Mouse (Mus musculus): ENCODE results near the gene Zfp27. TPM values are rescaled to one million over a fixed set of nuclear protein-coding genes. Genes with fewer than 3 reads are reported as not detected.

Gene Zfp27
- polyA plus RNA-seq (2015; fragmentation: Nextera tagmentation; extraction: Ambion mirVana), result 18.0 and 20.5 TPM in 2 replicates

- H3K4me1 ChIP-seq (replicated peaks; ENCODE audit: control insufficient read depth, insufficient read depth, low read length), result peaks cover 21% of the 10 kb centered on the region
- H3K4me3 ChIP-seq (replicated peaks; ENCODE audit: low read length), result peak within 1 kb of the TSS; percentile 53
- H3K9ac ChIP-seq (replicated peaks; ENCODE audit: low read depth, low read length), result peak within 1 kb of the TSS; percentile 70
- 0% methylated on average over 22 of the region's 22 CpGs for WGBS
- no peaks in the 10 kb centered on the region for H3K9me3 ChIP-seq (ENCODE audit: control insufficient read depth, low read length)
- no peaks in the 10 kb centered on the region for H3K27me3 ChIP-seq (replicated peaks; ENCODE audit: control insufficient read depth, insufficient read depth, low read length)
- ATAC-seq, result peak; percentile 87
- H3K36me3 ChIP-seq (ENCODE audit: control insufficient read depth, insufficient read depth), result peaks cover 4% of the 10 kb centered on the region; the same call in 1 of the 2 replicates
- H3K27ac ChIP-seq (ENCODE audit: low read length), result peak within 1 kb of the TSS; percentile 99
- H3K4me2 ChIP-seq (ENCODE audit: low read length), result peak within 1 kb of the TSS; percentile 59
These were observed at the start of gene Zfp27 for GRCm38 (mm10) chr7:29905966-29906681. TSS of gene Zfp27 (minus strand) at chr7:29906572.

GRCm38 (mm10) chr7:29954731-29955130, 48.4 kb upstream of the Zfp27 start:
- no peaks in the 10 kb centered on the region for H3K9me3 ChIP-seq (ENCODE audit: control insufficient read depth, low read length)
- H3K4me1 ChIP-seq (replicated peaks; ENCODE audit: control insufficient read depth, insufficient read depth, low read length), result peaks cover 7% of the 10 kb centered on the region; the same call in 1 of the 2 replicates
- no peak overlapping the region for H3K27ac ChIP-seq (ENCODE audit: low read length)
- no peaks in the 10 kb centered on the region for H3K36me3 ChIP-seq (ENCODE audit: control insufficient read depth, insufficient read depth)
- no peak for ATAC-seq
- WGBS, result 17% methylated on average over 4 of the region's 4 CpGs
- no peak overlapping the region for H3K4me3 ChIP-seq (replicated peaks; ENCODE audit: low read length)
- no peak overlapping the region for H3K9ac ChIP-seq (replicated peaks; ENCODE audit: low read depth, low read length)
- H3K27me3 ChIP-seq (replicated peaks; ENCODE audit: control insufficient read depth, insufficient read depth, low read length), result no peaks in the 10 kb centered on the region
- H3K4me2 ChIP-seq (ENCODE audit: low read length), result no peak overlapping the region; the same call in 1 of the 2 replicates

GRCm38 (mm10) chr7:29953513-29954401, 47.4 kb upstream of the Zfp27 start, which contains the start of gene Zfp74:
TSS of gene Zfp74 (minus strand) at chr7:29954089.
- WGBS, result 1% methylated on average over 52 of the region's 52 CpGs

GRCm38 (mm10) chr7:29953086-29953485, 46.7 kb upstream of the Zfp27 start:
- ATAC-seq, result no peak
- Histone ChIP-seq H3K36me3 (ENCODE audit: control insufficient read depth, insufficient read depth) (0 out of 2 replicates have a peak, but pooled peaks cover 2% of the 10 kb centered on the region), H3K27me3 (replicated peaks; ENCODE audit: control insufficient read depth, insufficient read depth, low read length) (no peaks in the 10 kb centered on the region), H3K9me3 (ENCODE audit: control insufficient read depth, low read length) (no peaks in the 10 kb centered on the region), H3K4me2 (ENCODE audit: low read length) (peak overlapping the region; percentile 81), H3K9ac (replicated peaks; ENCODE audit: low read depth, low read length) (peak overlapping the region; percentile 92), H3K4me3 (replicated peaks; ENCODE audit: low read length) (peak overlapping the region; percentile 70), H3K27ac (ENCODE audit: low read length) (peak overlapping the region; percentile 95), H3K4me1 (replicated peaks; ENCODE audit: control insufficient read depth, insufficient read depth, low read length) (peaks cover 7% of the 10 kb centered on the region; the same call in 1 of the 2 replicates)
- 39% methylated on average over 10 of the region's 10 CpGs for WGBS

More at GRCm38 (mm10) chr7:29953513-29954401, 47.4 kb upstream of the Zfp27 start, which contains the start of gene Zfp74:
- Histone ChIP-seq H3K4me3 (replicated peaks; ENCODE audit: low read length) (peak within 1 kb of the TSS; percentile 70), H3K36me3 (ENCODE audit: control insufficient read depth, insufficient read depth) (no peaks in the 10 kb centered on the region), H3K27me3 (replicated peaks; ENCODE audit: control insufficient read depth, insufficient read depth, low read length) (no peaks in the 10 kb centered on the region), H3K4me2 (ENCODE audit: low read length) (peak within 1 kb of the TSS; percentile 81), H3K27ac (ENCODE audit: low read length) (peak within 1 kb of the TSS; percentile 95), H3K9ac (replicated peaks; ENCODE audit: low read depth, low read length) (peak within 1 kb of the TSS; percentile 92), H3K4me1 (replicated peaks; ENCODE audit: control insufficient read depth, insufficient read depth, low read length) (peaks cover 7% of the 10 kb centered on the region; the same call in 1 of the 2 replicates), H3K9me3 (ENCODE audit: control insufficient read depth, low read length) (no peaks in the 10 kb centered on the region)
- ATAC-seq, result peak; percentile 94

DNA sequence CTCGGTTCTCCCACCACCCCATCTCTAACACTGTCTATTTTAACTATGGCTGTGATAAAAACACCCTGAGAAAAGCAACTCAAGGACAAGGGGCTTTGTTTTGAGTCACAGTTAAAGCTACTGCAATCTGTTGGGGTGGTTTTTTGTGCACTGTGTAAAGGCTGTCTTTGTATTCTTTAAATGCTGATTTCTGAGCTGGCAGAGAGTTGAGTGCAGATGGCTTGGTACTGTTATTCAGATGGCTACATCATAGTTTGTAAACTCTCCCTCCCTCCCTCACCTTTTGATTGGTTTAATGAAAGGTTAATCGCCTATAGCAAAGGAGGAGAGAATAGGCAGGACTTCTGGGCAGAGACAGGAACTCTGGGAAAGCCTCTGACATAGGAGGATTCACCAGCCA, 37.8 kb upstream of the Zfp27 start:
- no peaks in the 10 kb centered on the region for H3K27me3 ChIP-seq (replicated peaks; ENCODE audit: control insufficient read depth, insufficient read depth, low read length)
- H3K4me3 ChIP-seq (replicated peaks; ENCODE audit: low read length), result no peak overlapping the region
- ATAC-seq, result peak; percentile 66
- H3K27ac ChIP-seq (ENCODE audit: low read length), result no peak overlapping the region
- no peak overlapping the region for H3K9ac ChIP-seq (replicated peaks; ENCODE audit: low read depth, low read length)
- no peaks in the 10 kb centered on the region for H3K9me3 ChIP-seq (ENCODE audit: control insufficient read depth, low read length)
- H3K36me3 ChIP-seq (ENCODE audit: control insufficient read depth, insufficient read depth), result peaks cover 5% of the 10 kb centered on the region; the same call in 1 of the 2 replicates
- 45% methylated on average over 2 of the region's 2 CpGs for WGBS
- peaks cover 7% of the 10 kb centered on the region for H3K4me1 ChIP-seq (replicated peaks; ENCODE audit: control insufficient read depth, insufficient read depth, low read length)
- H3K4me2 ChIP-seq (ENCODE audit: low read length), result no peak overlapping the region

DNA sequence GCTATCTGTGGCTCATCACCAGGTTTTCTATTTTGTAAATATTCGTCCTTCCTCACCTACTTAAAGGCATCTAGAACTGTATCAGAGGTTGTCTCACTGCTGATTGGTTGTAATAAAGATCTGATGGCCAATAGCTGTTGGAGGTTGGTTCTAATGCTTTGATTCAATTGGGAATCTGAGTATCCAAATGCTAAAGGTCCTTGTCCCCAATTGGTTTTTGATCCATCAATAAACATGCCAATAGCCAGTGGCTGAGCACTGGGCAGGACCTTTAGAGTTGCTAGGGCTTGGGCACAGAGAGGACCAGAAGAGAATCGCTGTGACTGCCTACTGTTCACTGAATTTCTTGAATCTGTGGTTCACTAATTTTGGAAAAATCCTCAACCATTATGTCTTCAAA, 37.3 kb upstream of the Zfp27 start:
- H3K27ac ChIP-seq (ENCODE audit: low read length), result no peak overlapping the region; the same call in 1 of the 2 replicates
- whole genome bisulfite sequencing, result 76% methylated on average over 2 of the region's 2 CpGs
- no peak for ATAC-seq

DNA sequence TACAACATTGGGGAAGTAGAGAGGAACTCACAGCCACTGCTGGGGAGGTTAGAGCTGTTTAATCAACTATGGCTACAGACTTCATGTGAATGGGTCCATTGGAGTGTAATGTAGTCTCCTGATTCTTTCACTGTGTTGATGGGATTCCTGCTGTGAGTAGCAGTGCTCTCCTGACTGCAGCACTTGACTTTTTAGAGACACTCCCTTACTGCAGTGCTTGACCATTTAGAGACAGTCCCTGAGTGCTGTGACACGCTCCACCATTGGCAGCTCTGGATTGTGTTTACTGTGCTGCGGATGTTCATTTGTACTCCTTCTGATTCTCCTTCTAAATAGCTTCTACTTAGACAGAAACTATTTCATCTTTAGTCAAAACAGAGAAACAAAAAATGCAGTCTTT, 36.4 kb upstream of the Zfp27 start:
- Histone ChIP-seq H3K27me3 (replicated peaks; ENCODE audit: control insufficient read depth, insufficient read depth, low read length) (no peaks in the 10 kb centered on the region), H3K4me2 (ENCODE audit: low read length) (no peak overlapping the region), H3K36me3 (ENCODE audit: control insufficient read depth, insufficient read depth) (peaks cover 3% of the 10 kb centered on the region; the same call in 1 of the 2 replicates), H3K9me3 (ENCODE audit: control insufficient read depth, low read length) (no peaks in the 10 kb centered on the region), H3K4me1 (replicated peaks; ENCODE audit: control insufficient read depth, insufficient read depth, low read length) (peaks cover 7% of the 10 kb centered on the region), H3K4me3 (replicated peaks; ENCODE audit: low read length) (no peak overlapping the region), H3K27ac (ENCODE audit: low read length) (no peak overlapping the region), H3K9ac (replicated peaks; ENCODE audit: low read depth, low read length) (no peak overlapping the region)
- no peak for ATAC-seq
- WGBS, result 33% methylated on average over 2 of the region's 2 CpGs

More for the DNA sequence above, 37.3 kb upstream of the Zfp27 start:
- H3K36me3 ChIP-seq (ENCODE audit: control insufficient read depth, insufficient read depth), result peaks cover 5% of the 10 kb centered on the region; the same call in 1 of the 2 replicates
- H3K4me1 ChIP-seq (replicated peaks; ENCODE audit: control insufficient read depth, insufficient read depth, low read length), result peaks cover 7% of the 10 kb centered on the region
- no peaks in the 10 kb centered on the region for H3K9me3 ChIP-seq (ENCODE audit: control insufficient read depth, low read length)
- no peaks in the 10 kb centered on the region for H3K27me3 ChIP-seq (replicated peaks; ENCODE audit: control insufficient read depth, insufficient read depth, low read length)
- no peak overlapping the region for H3K4me3 ChIP-seq (replicated peaks; ENCODE audit: low read length)
- no peak overlapping the region for H3K9ac ChIP-seq (replicated peaks; ENCODE audit: low read depth, low read length)
- no peak overlapping the region for H3K4me2 ChIP-seq (ENCODE audit: low read length)

- Histone ChIP-seq H3K9me3 (ENCODE audit: control insufficient read depth, low read length) (no peaks in the 10 kb centered on the region), H3K4me1 (replicated peaks; ENCODE audit: control insufficient read depth, insufficient read depth, low read length) (peaks cover 7% of the 10 kb centered on the region), H3K4me2 (ENCODE audit: low read length) (no peak overlapping the region), H3K27ac (ENCODE audit: low read length) (no peak overlapping the region), H3K9ac (replicated peaks; ENCODE audit: low read depth, low read length) (no peak overlapping the region), H3K36me3 (ENCODE audit: control insufficient read depth, insufficient read depth) (peaks cover 12% of the 10 kb centered on the region; the same call in 1 of the 2 replicates), H3K4me3 (replicated peaks; ENCODE audit: low read length) (no peak overlapping the region), H3K27me3 (replicated peaks; ENCODE audit: control insufficient read depth, insufficient read depth, low read length) (no peaks in the 10 kb centered on the region)
- no peak for ATAC-seq
- WGBS, result 84% methylated on average over 11 of the region's 11 CpGs
These were observed 34.7 kb upstream of the Zfp27 start for GRCm38 (mm10) chr7:29941027-29941426.

DNA sequence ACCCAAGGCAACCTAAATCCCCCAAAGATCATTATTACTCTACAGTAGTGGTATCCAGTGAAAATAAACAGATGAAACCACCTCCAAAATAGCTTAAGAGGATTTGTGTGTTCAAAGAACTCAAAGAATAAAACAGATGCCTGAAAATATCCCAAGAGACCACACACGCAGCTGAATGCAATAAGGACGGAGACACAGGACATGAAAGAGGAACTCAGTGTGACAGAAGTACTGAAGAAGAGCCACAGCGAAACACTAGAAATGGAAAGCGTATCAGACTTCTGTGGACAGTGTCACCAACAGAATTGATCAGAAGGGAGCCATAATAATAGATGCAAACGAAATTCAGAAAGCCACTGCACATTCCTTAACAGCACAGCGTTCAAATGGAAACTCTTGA, 32.5 kb upstream of the Zfp27 start:
- H3K36me3 ChIP-seq (ENCODE audit: control insufficient read depth, insufficient read depth), result peaks cover 25% of the 10 kb centered on the region
- no peak overlapping the region for H3K4me2 ChIP-seq (ENCODE audit: low read length)
- no peak for ATAC-seq
- WGBS, result 87% methylated on average over 6 of the region's 6 CpGs
- H3K4me3 ChIP-seq (replicated peaks; ENCODE audit: low read length), result no peak overlapping the region
- no peaks in the 10 kb centered on the region for H3K9me3 ChIP-seq (ENCODE audit: control insufficient read depth, low read length)
- 0 out of 2 replicates have a peak, but pooled peaks cover 1% of the 10 kb centered on the region for H3K4me1 ChIP-seq (replicated peaks; ENCODE audit: control insufficient read depth, insufficient read depth, low read length)
- no peaks in the 10 kb centered on the region for H3K27me3 ChIP-seq (replicated peaks; ENCODE audit: control insufficient read depth, insufficient read depth, low read length)
- no peak overlapping the region for H3K27ac ChIP-seq (ENCODE audit: low read length)
- no peak overlapping the region for H3K9ac ChIP-seq (replicated peaks; ENCODE audit: low read depth, low read length)

Measured in forebrain, embryonic 16.5 days (tissue).